Mouse (Mus musculus) cortical plate, adult 2 months (tissue): ENCODE measurements at regions not wholly inside any gene's neighbourhood (a gene's known extent, or its start where the extent isn't known, plus 50 kb on each side); places are given as distances from the start of the nearest gene placed in this dataset.

ENCODE experiments used
- H3K27ac ChIP-seq: fragments of 200-500 bp; 2 replicates; pipeline ENCODE4 v1.5.1; 2012; ENCODE audit warnings: low read length, control low read depth, inconsistent platforms; ENCODE audit not compliant: insufficient read depth
- H3K4me1 ChIP-seq: fragments of 200-500 bp; 2 replicates; pipeline ENCODE4 v1.6.1; 2011; ENCODE audit warnings: low read length; ENCODE audit not compliant: control insufficient read depth, insufficient read depth
- H3K4me3 ChIP-seq: fragments of 200-500 bp; 2 replicates; pipeline ENCODE4 v1.5.1; 2011; ENCODE audit warnings: mild to moderate bottlenecking, low read length, control low read depth; ENCODE audit not compliant: insufficient read depth
- CTCF ChIP-seq: fragments of 200-500 bp; IDR thresholded peaks from 2 replicates; pipeline ENCODE4 v1.5.1; 2011; ENCODE audit warnings: mild to moderate bottlenecking, control low read depth, low read length; ENCODE audit not compliant: insufficient read depth; ENCODE audit errors: extremely low read depth
- POLR2A ChIP-seq: fragments of 200-500 bp; IDR thresholded peaks from 2 replicates; pipeline ENCODE4 v1.6.1; 2011; ENCODE audit warnings: mild to moderate bottlenecking, low read length, control low read depth; ENCODE audit not compliant: insufficient read depth; ENCODE audit errors: extremely low read depth

DNA sequence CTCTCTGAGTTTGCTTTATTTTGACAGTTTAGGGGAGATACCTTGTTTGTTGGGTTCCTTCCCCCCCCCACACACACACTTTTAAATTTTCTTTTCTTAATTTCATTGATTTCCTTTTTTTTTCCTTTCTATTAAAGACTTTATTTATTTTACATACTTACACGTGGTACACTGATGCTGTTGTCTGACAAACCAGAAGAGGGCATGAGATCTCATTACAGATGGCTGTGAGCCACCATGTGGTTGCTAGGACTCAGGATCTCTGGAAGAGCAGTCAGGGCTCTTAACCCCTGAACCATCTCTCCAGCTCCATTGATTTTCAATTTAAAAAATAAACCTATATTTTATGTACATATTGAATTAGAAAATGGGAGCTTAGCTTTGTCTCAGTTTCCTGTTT is 71.7 kb upstream of the Cand1 start:
- no peak for TF ChIP-seq POLR2A
- no peak for TF ChIP-seq CTCF
- Histone ChIP-seq H3K27ac (no peak overlapping the region), H3K4me3 (no peak overlapping the region), H3K4me1 (no peaks in the 10 kb centered on the region)

DNA sequence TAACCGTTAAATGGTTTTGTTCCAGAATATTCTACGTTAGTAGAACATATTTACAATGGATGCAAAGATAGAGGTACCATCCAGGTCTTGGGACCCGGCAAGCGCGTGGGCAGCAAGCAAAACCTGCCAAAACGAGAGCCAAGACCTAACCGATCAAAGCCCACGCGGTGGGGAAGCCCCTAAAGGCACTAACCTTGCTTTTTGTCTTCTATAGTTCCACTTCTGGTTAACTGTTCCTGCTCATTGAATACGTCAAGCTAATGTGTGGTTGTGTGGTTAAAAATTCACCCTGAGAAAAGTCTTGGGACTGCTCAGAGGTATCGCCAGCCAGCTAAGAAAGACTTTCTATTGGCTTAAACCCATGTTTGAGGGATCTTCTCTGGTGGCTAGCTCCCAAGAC is 55.9 kb upstream of the Cand1 start:
- Histone ChIP-seq H3K27ac (no peak overlapping the region), H3K4me3 (no peak overlapping the region), H3K4me1 (no peaks in the 10 kb centered on the region)
- TF ChIP-seq CTCF (no peak), POLR2A (no peak)

DNA sequence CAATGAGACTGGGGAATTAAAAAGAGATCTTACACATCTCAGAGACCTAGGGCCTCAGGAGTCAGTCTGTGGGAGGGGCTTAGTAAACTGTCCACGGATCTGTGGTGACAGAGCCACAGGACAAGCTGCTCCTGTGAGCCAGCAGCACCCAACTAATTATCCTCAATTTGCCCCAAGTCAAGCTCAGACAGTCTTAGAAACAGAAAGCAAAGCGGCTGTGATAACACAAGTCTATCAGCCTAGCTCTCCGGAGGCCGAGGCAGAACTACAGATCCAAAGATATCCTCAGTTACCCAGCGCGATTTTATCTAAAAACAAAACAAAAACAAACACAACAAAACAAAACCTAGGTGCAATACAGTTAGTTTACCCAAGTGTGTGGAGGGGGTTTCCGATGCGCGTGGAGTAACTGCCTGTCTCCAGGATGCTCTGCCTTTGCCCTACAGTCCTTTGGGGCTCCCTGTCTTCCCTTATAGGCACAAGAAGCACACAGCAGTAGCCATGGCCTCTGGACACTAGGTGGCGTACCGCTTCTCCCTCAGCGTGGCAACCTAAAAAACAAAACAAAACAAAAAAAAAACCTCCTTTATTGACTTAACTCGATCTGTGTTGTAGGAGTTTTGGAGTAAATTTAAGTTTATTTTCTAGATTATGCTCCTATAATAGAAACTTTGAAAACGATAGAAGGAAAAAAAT is 54.7 kb upstream of the Cand1 start:
- Histone ChIP-seq H3K4me1 (no peaks in the 10 kb centered on the region), H3K27ac (no peak overlapping the region), H3K4me3 (no peak overlapping the region)
- TF ChIP-seq CTCF (peak; percentile 67), POLR2A (no peak)

DNA sequence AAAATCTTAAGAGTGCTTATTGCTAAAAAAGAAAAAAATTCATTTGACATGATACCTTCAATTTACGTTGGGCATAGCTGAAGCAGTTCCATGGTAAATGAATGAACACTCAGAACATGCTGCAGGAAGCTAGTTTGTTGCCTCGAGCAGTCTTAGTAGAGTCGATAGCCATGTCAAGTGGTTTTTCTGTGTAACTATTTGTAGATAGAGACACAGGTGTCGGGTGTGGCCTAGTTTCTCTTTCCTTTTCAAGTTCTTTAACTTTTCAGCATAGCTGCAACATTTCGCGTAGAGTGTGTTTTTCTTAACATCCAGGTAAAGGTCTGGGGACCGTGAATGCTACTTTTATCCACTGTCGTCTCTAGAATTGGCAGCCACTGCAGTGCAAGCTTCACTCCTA is 53.5 kb upstream of the Cand1 start:
- TF ChIP-seq POLR2A = no peak
- TF ChIP-seq CTCF = no peak
- H3K27ac ChIP-seq = no peak overlapping the region
- H3K4me3 ChIP-seq = no peak overlapping the region
- H3K4me1 ChIP-seq = no peaks in the 10 kb centered on the region
